Mouse (Mus musculus): ENCODE data around the gene Ncoa4.
"Not testable (repeated sequence)": the region's sequence is repeated elsewhere in the genome, so short reads cannot be mapped to it uniquely, and the experiment has no call there.

Ncoa4 gene

DNA sequence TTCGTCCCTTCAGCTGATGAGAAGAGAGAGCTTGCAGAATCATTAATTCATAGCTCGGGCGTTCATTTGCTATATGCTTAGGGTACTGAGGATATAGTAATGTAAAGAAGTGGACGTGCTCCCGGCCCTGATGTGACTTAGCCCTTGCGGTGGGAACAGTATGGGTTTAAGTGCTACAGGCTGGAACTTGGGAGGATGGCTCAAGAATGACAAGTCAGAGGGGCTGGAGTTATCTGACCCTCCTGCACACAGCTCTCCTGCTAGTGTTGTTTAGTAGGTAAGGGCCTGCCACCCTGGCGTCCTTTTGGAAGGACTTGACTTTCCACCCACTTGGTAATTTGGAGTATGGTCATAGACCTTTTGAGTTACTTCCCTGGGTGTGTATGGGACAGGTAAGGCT is 898 bp downstream of the Ncoa4 start:
- DNase-seq (ENCODE audit: low read depth), result no peak

DNA sequence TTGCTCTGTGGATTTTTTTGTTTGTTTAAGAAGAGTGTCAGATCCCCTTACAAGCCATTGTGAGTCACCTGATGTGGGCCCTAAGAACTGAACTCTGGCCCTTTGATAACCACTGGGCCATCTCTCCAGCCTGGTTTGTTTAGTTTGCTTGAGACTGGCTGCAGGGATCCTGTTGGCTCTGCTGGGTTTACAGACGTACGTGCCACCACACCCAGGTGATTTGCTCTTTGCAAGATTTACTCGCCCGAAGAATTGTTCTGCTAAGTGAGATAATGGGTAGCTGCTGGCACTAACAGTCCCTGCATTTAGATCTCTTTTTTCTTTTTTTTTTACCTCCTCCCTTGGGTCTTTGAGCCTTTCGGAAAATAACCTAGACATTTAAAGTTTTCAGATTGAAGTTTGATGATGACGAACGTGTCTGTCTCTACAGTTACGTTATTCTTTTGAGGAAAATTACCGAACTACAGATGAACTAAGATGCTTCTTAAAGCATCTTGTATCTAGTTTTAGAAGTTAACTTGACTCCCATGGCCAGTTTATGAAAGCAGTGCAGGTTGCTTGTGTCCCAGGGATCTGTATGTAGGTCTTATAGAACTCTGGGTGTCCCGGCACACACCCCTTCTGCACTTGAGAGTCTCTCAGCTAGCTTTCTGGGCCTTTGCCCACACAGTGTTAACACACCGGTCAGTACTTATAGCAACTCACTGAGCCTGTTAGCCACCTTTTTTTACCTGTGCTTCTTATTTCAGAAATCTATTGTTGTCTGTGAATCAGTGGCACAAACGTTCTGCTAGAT is 1.6 kb downstream of the Ncoa4 start:
- DNase-seq (ENCODE audit: low read depth), result no peak

DNA sequence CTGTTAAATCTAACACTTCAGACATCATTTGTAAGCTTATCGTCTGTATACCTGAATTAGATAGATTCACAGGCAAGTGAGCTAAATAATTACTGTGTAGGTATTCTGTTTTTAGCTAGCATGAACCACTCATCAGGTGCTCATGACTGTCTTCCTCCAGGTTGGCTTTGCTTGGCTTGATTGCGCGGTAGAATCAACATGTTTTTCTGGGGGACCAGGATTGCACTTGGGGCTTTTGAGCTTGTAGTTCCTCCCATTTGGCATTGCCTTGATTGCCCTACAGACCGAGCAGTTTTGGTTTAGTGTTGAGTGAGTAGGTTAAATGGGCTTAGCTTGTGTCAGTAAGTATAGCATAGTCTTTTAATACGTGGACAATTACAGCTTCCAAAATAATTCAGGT is 2.6 kb downstream of the Ncoa4 start:
- DNase-seq (ENCODE audit: low read depth), result no peak

DNA sequence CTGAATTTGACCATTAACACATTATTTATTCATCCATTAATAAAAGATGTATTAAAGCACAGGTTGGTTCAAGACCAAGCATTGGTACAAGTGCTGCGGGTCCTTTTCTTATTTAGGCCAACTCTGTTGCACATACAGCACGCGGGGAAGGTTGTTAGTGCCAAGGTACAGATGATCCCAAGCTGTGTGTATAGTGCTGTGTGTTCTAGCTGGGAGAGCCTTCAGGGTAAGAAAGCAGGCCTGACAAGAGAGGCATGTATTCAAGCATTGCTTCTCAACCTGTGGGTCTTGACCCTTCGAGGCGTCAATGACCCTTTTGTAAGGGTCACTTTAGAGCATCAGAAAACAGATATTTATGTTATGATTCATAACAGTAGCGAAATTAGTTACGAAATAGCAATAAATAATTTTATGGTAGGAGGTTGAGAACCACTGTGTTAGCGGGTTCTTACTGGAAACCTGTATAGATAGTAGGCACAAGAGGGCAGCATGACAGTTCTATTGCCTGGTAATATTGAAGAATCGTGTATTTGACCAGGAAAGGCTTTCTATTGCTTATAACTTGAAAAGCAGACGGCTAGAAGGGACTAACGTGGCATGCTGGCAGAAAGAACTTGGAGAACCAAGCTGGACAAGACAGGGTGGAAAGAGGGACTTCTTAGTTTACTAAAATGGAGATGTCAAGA is 3.7 kb downstream of the Ncoa4 start:
- DNase-seq (ENCODE audit: low read depth), result no peak

DNA sequence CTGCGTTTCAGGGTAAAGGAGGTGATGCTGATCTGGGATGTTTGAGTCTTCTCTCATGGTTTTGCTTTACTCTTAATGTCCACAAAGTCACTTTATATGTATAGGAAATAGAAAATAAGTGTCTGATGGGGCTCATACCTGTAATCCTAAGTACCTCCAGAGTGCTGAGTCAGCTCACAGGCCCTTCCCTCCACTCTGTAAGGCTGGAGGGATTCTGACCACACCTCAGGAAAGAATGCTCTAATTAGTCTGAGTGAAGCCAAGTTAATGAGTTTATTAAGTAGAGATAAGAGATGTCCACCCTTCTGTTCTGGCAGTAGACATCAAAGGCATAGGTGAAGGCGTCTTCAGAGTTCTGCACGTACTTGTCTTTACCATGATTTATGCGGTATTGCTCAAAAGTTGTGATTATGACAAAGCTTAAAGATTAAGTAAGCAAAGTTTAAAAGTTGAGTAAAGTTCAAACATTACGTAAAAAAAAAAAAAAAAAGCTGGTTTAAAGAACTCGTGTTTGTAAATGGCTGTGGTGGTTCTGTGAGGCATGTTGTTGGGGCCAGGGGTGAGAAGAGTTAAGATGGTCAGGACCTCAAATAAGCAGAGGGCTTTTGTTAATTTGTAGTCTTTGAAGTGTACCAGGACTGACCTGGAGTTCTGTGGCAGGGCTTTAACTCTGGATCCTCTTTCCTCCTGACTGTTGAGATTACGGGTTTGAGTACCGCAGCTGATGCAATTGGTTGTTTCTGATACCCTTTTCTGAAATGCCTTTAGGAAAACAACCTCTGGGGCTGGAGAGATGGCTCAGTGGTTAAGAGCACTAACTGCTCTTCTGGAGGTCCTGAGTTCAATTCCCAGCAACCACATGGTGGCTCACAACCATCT is 4.7 kb downstream of the Ncoa4 start:
- DNase-seq (ENCODE audit: low read depth), result no peak

DNA sequence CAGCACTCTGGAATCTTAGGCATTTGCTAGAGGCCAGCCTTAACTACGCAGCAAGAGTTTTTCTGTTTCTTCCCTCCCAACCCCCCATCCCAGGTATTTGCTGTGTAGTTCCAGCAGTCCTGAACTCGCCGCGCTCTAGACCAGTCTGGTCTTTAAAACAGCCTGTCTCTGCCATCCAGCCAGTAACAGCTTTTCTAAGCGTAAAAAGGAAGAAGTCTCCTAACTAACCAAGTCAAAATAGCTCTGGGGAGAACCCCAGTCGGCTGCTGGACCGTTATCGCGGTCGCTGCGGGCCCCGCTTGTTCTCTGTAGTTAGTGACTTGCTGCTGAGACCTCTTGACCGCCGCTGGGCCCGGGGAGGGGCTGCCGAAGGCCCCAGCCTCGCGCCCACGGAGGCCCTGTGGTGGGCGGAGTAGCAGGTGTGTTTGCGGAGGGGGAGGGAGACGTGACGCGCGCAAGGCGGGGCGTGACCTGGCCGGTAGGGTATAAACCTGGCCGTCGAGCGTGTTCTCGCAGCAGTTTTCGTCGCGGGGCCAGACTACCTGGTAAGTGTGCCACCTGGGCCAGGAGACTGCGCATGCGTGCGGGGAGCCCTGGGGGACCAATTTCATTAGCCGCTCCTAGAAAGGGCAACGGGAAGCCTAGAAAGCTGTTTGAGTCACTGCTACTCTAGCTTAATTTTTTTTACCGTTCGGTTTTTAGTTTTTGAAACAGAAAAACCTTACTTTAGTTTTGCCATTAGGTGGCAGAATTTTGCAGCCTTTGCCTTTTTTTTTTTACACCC is 5.8 kb downstream of the Ncoa4 start:
- DNase-seq (ENCODE audit: low read depth), result peak; percentile 77

DNA sequence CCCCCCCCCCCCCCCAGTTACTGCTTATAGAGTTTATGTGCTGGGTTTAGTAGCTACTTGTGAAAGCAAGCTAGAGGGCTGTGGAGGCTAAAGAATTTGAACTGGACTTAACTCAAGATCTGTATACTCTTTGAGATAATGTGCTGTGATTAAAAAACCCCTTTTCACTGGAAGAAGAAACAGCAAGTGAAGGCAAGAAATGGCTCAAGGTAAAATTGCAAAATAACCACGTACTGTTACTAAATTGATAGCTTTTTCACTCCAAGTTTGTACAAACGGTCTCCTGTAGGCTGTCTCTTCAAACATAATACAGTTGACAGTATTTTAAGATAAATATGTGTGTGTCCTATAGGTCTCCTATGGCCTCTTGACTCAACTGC is 6.4 kb downstream of the Ncoa4 start:
- DNase-seq (ENCODE audit: low read depth), result no peak

DNA sequence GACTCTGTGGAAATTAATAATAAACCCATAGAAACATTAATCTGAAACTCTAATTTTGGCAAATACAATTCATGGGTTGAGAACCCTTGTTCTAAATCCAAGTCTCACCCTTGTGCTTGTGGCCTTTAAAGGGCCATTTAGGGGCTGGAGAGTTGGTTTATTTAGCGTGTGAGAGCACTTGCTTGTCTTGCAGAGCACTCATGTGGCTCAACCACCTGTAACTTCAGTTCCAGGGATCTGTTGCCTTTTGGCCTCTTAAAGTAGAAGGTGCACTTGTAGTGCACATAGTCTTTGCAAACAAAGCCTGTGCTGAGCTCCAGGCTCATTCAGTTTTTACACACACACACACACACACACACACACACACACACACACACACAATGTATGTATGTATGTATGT is 7.2 kb downstream of the Ncoa4 start:
- DNase-seq (ENCODE audit: low read depth), result no peak

DNA sequence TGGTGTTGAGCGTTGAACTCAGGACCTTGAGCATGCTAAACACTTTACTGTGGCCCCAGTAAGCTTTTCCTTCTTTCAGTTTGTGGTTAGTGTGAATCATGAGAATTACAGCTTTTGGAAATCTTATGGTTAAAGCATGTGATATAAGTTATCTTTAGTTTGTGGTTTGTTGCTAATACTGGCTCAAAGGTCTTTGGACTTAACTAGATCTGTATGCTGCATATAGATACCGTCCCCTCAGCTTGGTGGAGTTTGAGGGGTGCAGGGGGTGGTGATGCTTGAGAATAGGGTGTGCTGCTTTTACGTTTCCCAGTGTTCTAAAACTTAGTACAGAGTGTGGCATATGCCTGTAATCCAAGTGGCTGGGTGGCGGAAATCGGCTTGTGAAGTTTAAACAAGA is 7.7 kb downstream of the Ncoa4 start:
- no peak for DNase-seq (ENCODE audit: low read depth)

DNA sequence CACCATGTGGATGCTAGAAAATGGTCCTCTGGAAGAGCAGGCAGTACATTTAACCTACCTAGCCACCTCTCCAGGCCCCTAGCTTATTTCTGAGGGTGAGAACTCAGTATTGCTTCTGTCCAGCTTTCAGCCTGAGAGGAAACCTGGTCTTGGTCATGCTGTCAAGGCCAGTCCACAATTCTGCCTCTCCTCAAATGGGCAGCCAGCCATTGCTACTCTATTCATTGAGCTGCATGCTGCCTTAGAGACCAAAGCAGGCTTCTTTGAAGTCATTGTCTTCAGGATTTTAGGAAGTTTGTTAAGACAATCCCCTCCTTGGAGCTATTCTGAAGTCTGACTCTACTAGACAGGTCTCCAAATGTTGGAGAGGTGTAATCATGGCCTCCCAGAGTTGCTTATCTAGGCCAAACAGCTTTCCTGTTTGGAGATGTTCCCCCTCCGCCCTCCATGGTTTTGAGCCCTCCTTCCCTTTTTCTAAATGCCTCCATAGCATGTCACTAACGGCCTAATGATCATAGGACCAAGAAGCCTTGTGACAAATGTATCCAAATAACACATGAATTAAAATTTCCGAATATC is 9.1 kb downstream of the Ncoa4 start:
- DNase-seq (ENCODE audit: low read depth), result no peak

DNA sequence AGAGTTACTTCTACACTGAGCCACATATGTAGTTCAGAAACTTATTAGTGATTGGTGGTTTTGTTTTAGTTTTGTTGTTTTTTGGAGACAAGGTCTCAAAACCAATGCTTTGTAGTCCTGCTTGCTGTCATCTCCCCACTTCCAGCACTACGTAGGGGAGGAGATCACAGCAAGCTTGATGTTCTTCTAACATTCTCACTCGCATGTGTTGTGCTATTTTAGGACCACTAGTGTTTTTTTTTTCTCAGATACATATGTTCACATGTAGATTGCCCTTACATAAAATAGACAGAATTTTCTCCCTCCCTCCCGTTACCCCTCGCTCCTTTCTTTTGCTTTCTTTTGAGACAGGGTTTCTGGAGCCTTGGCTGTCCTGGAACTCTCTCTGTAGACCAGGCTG is 10.5 kb downstream of the Ncoa4 start:
- DNase-seq (ENCODE audit: low read depth), result no peak

DNA sequence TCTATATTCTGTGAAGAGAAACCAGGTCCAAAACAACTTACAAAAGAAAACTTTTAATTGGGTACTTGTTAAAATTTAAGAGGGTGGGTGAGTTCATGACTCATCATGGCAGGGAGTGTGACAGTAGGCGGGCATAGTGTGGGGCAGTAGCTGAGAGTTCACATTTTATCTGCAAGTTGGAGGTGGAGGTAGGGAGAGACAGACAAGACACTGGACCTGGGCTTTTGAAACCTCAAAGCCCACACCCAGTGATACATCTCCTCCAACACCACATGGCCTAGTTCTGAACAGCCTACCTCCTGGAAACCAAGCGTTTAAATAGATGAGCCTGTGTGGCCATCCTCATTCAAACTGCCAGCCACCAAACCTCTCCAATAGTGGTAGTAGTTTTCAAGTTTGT is 15.6 kb downstream of the Ncoa4 start:
- no peak for DNase-seq (ENCODE audit: low read depth)

DNA sequence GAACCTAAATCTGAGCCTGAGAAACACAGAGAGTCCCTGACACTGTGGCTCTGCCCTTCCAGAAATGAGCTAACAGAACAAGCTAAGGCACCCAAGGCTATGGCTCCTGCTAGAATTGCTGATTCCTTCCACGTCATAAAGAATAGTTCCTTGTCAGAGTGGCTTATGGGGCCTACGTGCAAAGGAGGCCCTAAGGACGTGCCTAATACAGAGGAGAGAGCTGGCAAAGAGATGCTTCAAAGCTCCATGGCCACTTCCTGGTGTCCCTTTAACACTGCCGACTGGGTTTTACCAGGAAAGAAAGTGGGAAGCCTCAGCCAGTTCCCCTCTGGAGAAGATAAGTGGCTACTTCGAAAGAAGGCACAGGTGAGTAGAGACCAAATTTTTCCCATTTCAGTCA is 16.9 kb downstream of the Ncoa4 start:
- not testable (repeated sequence) for DNase-seq (ENCODE audit: low read depth)

DNA sequence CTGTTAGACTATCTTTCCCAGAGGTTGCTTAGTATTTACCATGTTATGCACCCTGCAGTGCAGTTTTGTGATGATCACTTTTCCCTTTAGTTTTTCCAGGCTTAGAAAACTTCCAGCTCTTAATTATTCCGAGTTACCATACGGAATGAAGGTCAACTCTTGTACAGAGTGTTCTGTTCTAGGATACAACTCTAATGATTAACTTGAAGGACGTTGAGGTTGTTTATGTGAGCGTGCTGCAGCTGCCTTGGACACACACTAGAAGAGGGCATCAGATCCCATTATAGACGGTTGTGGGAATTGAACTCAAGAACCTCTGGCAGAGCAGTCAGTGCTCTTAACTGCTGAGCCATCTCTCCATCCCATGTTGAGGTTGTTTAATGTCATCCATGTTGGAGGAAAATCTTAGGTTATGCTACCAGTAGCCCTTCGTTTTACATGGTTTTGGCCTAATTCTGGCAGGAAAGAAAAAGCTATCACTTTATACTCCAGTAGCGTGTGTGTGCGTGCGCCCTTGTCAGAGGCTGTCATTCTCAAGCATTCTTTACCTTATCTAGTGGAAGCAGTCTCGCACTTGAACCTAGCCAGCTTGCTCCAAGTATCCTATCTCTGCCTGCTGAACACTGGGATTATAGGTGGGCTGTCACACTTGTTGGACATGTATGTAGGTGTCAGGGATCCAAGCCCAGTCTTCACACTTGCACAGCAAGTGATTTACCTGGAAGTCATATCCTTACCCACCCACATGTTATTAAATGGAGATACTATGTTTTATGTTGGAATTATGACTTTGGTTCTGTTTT is 19.9 kb downstream of the Ncoa4 start:
- DNase-seq (ENCODE audit: low read depth), result no peak

DNA sequence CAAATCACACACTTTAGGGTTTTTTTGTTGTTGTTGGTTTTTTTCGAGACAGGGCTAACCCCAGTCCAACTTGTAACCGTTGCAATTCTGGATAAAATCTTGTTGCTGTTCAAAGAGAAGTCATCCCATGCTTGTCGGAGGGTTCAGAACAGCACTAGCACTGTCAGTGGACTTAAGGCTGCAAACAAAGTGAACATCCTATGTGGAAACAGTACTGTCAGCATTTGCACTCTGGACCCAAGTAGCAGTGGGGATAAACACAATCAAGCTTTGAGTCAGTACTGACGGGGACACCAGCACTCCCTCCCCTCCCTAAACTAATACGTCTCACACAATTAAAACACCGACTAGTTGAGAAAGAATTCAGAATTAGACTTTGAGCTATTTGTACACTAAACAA is 21.2 kb downstream of the Ncoa4 start:
- DNase-seq (ENCODE audit: low read depth), result no peak

DNA sequence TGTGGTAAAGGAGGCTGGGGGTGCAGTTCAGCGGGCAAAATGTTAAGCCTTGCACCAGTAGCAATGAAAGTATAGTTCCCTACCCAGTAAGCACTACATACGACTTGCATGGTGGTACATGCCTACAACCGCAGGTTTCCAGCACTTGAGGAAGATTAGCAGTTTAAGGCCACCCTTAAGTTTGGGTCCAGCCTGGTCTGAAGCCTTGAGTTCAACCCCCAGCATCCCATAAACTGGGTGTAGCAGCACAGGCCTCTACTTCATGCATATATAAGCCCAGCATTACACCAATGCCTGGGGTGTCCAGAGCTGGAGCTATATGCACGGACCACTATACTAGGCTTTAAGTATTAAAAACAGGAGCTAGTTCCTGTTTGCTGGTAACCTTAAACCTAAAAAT is 24.2 kb downstream of the Ncoa4 start:
- DNase-seq (ENCODE audit: low read depth), result no peak

DNA sequence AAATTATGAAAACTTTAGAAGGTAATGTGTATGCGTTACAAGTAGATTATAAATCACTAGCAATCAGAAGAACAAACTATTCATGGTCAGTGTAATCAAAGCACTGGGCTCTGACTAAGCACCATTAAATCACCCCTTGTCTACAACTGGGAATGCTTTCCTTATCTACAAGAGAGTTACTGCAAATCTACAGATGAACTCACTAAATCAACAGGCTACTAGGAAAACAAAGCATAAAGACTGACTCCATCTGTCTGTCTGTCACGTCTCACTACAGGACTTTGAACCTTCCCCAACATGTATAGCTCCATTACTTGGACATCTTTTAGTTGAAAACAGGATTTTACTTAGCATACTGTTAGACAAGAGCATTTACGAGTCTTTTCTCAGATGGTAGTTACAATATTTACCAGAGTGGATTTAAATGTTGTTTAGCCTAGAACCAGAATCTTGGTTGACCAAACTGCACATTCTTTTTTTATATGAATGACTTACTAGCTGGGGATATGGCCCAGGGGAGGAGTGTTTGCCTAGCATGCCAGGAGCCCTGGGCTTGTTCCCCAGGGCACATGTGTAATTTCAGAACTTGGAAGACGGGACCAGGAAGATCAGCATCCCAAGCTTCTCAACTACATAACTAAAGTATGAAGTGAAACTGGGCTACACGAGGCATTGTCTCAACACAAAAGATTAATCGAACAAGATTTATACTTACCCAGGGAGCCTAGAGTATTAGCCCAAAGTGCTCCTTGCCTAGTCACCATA is 31.1 kb downstream of the Ncoa4 start:
- DNase-seq (ENCODE audit: low read depth), result no peak

DNA sequence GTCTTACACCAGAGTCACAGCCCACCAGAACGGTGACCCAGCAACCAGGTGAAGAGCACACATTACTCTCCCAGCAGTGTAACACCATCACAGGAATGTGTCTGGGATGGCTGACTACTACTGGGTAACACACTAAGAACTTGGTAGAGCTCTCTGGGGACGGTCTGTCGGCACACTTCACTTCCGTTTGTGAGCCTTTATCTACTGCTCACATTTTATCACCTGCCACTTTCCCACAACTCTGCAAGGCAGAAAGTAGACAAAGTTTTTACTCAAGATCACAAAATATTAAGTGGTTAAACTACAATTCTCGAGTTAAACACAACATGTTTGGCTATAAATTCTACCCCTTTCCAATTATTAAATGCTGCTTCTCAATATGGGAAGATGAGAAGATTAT is 32.3 kb downstream of the Ncoa4 start:
- no peak for DNase-seq (ENCODE audit: low read depth)

DNA sequence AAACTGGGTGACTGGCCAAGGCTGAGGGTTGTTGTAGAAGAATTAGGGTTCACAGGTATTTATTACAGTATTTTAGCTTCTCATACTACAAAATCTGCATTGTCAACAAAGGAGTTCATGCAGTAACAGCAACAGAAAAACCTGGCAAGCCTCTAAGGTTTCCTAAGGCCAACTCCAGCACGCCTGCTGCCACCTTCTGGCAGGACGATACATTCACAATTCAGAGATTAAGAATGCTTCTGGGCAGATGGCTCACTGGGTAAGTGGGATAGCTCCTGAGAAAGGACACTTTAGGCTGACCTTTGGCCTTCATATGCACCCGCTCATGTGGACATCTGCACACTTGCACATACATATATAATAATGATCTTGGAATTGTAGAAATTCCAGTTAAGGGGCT is 32.8 kb downstream of the Ncoa4 start:
- DNase-seq (ENCODE audit: low read depth), result no peak

DNA sequence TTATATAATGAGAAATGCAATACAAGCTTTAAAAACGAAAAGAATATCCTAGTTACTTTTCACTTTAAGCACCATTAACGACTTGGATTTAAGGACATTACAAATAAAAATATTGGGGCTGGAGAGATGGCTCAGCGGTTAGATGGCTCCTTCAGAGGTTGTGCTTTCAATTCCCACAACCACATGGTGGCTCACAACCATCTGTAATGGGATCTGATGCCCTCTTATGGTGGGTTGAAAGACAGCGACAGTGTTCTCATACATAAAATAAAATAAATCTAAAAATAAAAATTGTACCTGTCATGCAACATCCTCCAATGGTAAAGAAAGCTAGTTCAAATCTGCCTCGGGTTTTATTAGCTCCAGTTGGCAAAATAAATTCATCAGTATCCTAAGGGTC is 33.9 kb downstream of the Ncoa4 start:
- DNase-seq (ENCODE audit: low read depth), result not testable (repeated sequence)
